Mouse (Mus musculus) intestine, embryonic 15.5 days (tissue): ENCODE data around the gene Il22ra1. TPM values are rescaled to one million over a fixed set of nuclear protein-coding genes. Genes with fewer than 3 reads are reported as not detected.

Experiments used
- ATAC-seq: fragments of 200-750 bp; cut with Nextera tagmentation; 2 replicates; pipeline ENCODE4 v1.8.0; 2017; ENCODE audit warnings: moderate TSS enrichment, moderate library complexity
- H3K27ac ChIP-seq: fragments of 300-500 bp; sonication (generic); 2 replicates; pipeline ENCODE4 v1.5.1; 2015; ENCODE audit warnings: mild to moderate bottlenecking, inconsistent platforms
- H3K27me3 ChIP-seq: fragments of 300-500 bp; sonication (generic); replicated peaks from 2 replicates; pipeline ENCODE4 v1.6.1; 2015; ENCODE audit warnings: inconsistent platforms
- H3K36me3 ChIP-seq: fragments of 300-500 bp; sonication (generic); 2 replicates; pipeline ENCODE4 v1.6.1; 2015; ENCODE audit warnings: inconsistent platforms
- H3K4me1 ChIP-seq: fragments of 300-500 bp; sonication (generic); replicated peaks from 2 replicates; pipeline ENCODE4 v1.6.1; 2015; ENCODE audit warnings: inconsistent platforms
- H3K4me2 ChIP-seq: fragments of 300-500 bp; sonication (generic); replicated peaks from 2 replicates; pipeline ENCODE4 v1.6.1; 2015; ENCODE audit warnings: mild to moderate bottlenecking, inconsistent platforms
- H3K4me3 ChIP-seq: fragments of 300-500 bp; sonication (generic); replicated peaks from 2 replicates; pipeline ENCODE4 v1.5.1; 2015; ENCODE audit warnings: inconsistent platforms
- H3K9ac ChIP-seq: fragments of 300-500 bp; sonication (generic); 2 replicates; pipeline ENCODE4 v1.6.1; 2015; ENCODE audit warnings: inconsistent platforms
- H3K9me3 ChIP-seq: fragments of 300-500 bp; sonication (generic); 2 replicates; pipeline ENCODE4 v1.6.1; 2016; ENCODE audit warnings: inconsistent platforms
- WGBS: fragments of 180-500 bp; shearing (Covaris S2); methylation state at CpG from one replicate; pipeline ENCODE4 v1.1.7; 2015; 5-methylcytosine and 5-hydroxymethylcytosine counted together
- polyA plus RNA-seq: library from polyadenylated mRNA; unstranded; fragments of >200 nt; fragmentation: Nextera tagmentation; extraction: Ambion mirVana; gene quantifications from 2 replicates; pipeline ENCODE4 v1.2.1, GENCODE M21; 2015

The Il22ra1 gene
- polyA plus RNA-seq, 1 experiment from 2014 or later, result 4.7 TPM

DNA sequence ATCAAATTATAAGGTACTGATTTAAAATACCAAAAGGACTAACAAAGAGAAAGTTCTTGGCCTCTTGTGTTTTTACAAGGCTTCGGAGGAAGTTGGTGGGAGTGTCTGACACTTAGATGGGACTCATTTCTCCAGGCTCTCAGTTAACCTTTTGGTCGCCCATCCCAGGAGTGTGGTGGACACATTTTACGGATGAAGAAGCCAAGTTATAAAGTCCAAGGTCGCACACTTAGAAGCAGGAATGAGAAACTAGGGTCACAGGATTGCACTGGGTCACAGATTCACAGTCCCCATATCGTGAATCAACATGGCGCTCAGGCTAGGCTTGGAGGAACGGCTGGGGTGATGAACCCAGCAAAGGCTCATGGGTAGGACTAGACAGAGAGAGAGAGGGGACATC is 33.6 kb downstream of the Il22ra1 start:
- no peak for ATAC-seq
- H3K4me2 ChIP-seq, result no peak overlapping the region
- H3K4me3 ChIP-seq, result no peak overlapping the region
- WGBS, result 69% methylated on average over 7 of the region's 7 CpGs
- peaks cover 22% of the 10 kb centered on the region; the same call in 1 of the 2 replicates for H3K4me1 ChIP-seq
- H3K36me3 ChIP-seq, result no peaks in the 10 kb centered on the region
- peak overlapping the region; percentile 48; the same call in 1 of the 2 replicates for H3K27ac ChIP-seq
- H3K9me3 ChIP-seq, result no peaks in the 10 kb centered on the region
- H3K27me3 ChIP-seq, result no peaks in the 10 kb centered on the region
- no peak overlapping the region for H3K9ac ChIP-seq

DNA sequence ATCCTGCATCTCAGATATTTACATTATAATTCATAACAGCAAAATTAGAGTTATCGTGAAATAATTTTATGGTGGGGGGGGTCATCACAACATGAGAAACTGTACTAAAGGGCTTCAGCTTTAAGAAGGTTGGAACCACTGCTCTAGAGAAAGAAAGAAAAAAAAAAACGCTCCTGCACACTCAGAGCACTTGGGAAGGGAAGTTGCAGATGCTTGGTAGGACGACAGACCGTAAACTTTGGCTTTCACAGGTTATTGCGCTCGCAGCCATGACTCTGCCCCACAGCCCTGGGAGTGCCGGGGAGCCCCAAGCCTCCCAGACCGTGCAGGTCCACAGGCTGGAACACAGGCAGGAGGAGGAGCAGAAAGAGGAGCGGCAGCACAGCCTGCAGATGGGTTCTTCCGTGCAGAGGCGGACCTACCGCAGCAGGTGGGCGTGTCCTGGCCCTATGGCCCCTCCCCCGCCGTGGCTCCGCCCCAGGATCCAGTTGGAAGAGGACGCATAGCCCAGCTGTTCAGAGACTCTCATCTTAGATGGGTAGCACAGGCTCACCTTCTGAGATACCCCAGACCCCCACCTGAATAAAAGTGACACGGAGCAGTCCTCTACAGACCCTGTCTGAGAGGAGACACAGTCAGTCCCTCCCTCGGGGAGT is 34.4 kb downstream of the Il22ra1 start:
- Histone ChIP-seq H3K4me2 (peak overlapping the region; percentile 61), H3K9me3 (no peaks in the 10 kb centered on the region), H3K4me3 (peak overlapping the region; percentile 26), H3K27ac (0 out of 2 replicates have a peak overlapping the region, but pooled peaks have one; percentile 48), H3K36me3 (no peaks in the 10 kb centered on the region), H3K27me3 (no peaks in the 10 kb centered on the region), H3K9ac (no peak overlapping the region), H3K4me1 (peaks cover 22% of the 10 kb centered on the region; the same call in 1 of the 2 replicates)
- WGBS, result 6% methylated on average over 19 of the region's 19 CpGs
- ATAC-seq, result peak; percentile 95

GRCm38 (mm10) chr4:135764700-135765099 is 36.7 kb downstream of the Il22ra1 start:
- no peak overlapping the region for H3K4me2 ChIP-seq
- ATAC-seq, result no peak
- no peak overlapping the region for H3K9ac ChIP-seq
- H3K4me3 ChIP-seq, result no peak overlapping the region
- no peaks in the 10 kb centered on the region for H3K27me3 ChIP-seq
- H3K9me3 ChIP-seq, result no peaks in the 10 kb centered on the region
- no peak overlapping the region for H3K27ac ChIP-seq
- H3K4me1 ChIP-seq, result 0 out of 2 replicates have a peak, but pooled peaks cover 14% of the 10 kb centered on the region
- WGBS, result 87% methylated on average over 13 of the region's 13 CpGs
- no peaks in the 10 kb centered on the region for H3K36me3 ChIP-seq

DNA sequence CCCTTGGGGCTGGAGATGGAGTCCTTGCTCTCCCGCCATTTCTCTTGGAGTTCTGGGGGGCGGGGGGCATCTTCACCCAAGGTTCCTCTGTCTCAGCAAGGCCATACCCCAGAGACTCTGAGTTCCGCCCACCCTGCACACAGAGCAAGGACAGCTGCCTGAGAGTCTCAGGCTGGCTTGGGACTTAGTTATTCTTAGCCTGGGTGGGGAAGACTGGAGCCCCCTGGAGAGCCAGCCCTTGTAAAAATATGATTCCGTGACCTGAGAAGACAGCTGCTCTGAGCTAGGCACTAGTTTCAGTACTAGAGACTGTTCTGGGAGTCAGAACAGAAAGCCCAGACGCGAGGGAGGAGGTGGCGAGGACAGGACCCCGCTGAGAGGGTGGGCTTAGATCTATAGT is 37.7 kb downstream of the Il22ra1 start:
- no peaks in the 10 kb centered on the region for H3K36me3 ChIP-seq
- 80% methylated on average over 8 of the region's 8 CpGs for WGBS
- H3K4me3 ChIP-seq, result no peak overlapping the region
- no peaks in the 10 kb centered on the region for H3K9me3 ChIP-seq
- no peaks in the 10 kb centered on the region for H3K27me3 ChIP-seq
- no peak for ATAC-seq
- H3K4me1 ChIP-seq, result 0 out of 2 replicates have a peak, but pooled peaks cover 14% of the 10 kb centered on the region
- no peak overlapping the region for H3K9ac ChIP-seq
- H3K4me2 ChIP-seq, result no peak overlapping the region
- no peak overlapping the region for H3K27ac ChIP-seq

DNA sequence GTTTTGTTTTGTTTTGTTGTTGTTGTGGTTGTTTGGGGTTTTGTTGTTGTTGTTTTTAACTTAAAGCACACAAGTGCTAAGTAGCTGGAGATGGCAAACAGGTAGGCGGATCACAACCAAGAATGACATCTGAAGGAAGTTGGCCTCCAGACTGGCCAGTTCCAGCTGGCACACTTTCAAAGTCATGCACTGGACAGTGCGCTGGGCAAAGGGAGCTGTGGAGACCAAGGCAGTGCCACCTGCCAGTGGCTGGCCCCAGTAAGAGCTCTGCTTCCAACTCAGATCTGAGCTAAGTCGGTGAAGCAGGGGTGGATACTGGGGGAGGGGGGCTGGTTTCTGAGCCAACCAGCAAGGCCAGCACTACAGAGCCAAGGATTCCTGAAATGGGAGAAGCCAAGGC is 39.0 kb downstream of the Il22ra1 start:
- 82% methylated on average over 3 of the region's 3 CpGs for WGBS
- H3K4me1 ChIP-seq, result 0 out of 2 replicates have a peak, but pooled peaks cover 7% of the 10 kb centered on the region
- no peak for ATAC-seq
- H3K9ac ChIP-seq, result no peak overlapping the region
- no peaks in the 10 kb centered on the region for H3K9me3 ChIP-seq
- no peaks in the 10 kb centered on the region for H3K27me3 ChIP-seq
- no peak overlapping the region for H3K27ac ChIP-seq
- no peaks in the 10 kb centered on the region for H3K36me3 ChIP-seq
- no peak overlapping the region for H3K4me3 ChIP-seq
- no peak overlapping the region for H3K4me2 ChIP-seq

DNA sequence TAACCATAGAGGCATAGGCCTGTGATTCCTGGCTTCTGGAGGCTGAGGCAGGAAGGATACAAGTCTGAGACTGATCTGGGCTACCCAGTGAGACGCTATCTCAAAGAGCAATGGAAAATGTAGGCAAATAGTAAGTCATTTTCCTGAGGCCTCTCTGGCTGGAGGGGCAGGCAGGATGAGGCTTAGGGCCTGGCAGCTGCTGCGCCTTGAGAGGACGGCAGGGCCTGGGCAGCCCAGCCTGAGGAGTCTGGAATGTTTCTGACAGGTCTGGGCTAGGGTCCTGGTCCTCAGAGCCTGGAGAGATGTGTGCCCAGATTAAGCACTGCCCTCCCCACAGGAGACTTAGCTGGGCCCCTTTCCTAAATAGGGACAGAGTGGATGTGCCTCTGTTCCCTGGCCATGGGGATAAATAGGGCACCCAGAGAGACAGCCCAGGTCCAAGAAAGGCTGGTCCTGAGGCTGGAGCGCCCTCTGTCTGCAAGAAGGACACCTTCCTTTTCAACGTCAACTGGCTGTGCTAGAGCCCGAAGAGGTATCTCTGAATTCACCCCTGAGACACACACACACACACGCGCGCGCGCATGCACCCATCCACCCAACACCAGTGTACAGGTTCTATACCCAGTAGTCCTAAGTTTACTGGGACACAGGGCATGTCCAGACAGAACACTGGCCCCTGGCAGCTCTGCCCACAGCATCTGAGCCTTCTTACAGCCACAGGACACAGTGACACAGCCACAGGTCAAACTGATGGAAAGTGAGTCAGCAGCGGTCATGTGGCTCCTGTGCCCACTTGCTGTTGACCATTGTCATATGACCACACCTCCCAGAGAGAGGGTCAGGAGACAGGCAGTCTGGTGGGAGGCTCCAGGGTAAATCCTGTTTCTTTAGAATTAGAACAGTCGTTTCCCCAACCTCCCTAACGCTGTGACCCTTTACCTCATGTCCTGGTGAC is 40.9 kb downstream of the Il22ra1 start:
- no peaks in the 10 kb centered on the region for H3K4me1 ChIP-seq
- H3K27me3 ChIP-seq, result no peaks in the 10 kb centered on the region
- H3K27ac ChIP-seq, result no peak overlapping the region
- no peaks in the 10 kb centered on the region for H3K9me3 ChIP-seq
- no peak overlapping the region for H3K4me2 ChIP-seq
- ATAC-seq, result 0 out of 2 replicates have a peak, but pooled peaks have one; percentile 34
- no peak overlapping the region for H3K4me3 ChIP-seq
- H3K9ac ChIP-seq, result no peak overlapping the region
- no peaks in the 10 kb centered on the region for H3K36me3 ChIP-seq
- WGBS, result 59% methylated on average over 14 of the region's 14 CpGs

- ATAC-seq, result no peak
- Histone ChIP-seq H3K4me2 (no peak overlapping the region), H3K4me3 (no peak overlapping the region), H3K36me3 (no peaks in the 10 kb centered on the region), H3K27ac (no peak overlapping the region), H3K9me3 (no peaks in the 10 kb centered on the region), H3K9ac (no peak overlapping the region), H3K27me3 (0 out of 2 replicates have a peak, but pooled peaks cover 5% of the 10 kb centered on the region), H3K4me1 (no peaks in the 10 kb centered on the region)
- 88% methylated on average over 18 of the region's 18 CpGs for WGBS
Measured at GRCm38 (mm10) chr4:135770611-135771305, 42.8 kb downstream of the Il22ra1 start.

- H3K9me3 ChIP-seq, result no peaks in the 10 kb centered on the region
- no peak for ATAC-seq
- H3K27ac ChIP-seq, result no peak overlapping the region
- H3K9ac ChIP-seq, result no peak overlapping the region
- H3K36me3 ChIP-seq, result no peaks in the 10 kb centered on the region
- no peak overlapping the region for H3K4me3 ChIP-seq
- no peaks in the 10 kb centered on the region for H3K4me1 ChIP-seq
- 79% methylated on average over 6 of the region's 6 CpGs for WGBS
- 0 out of 2 replicates have a peak, but pooled peaks cover 5% of the 10 kb centered on the region for H3K27me3 ChIP-seq
- H3K4me2 ChIP-seq, result no peak overlapping the region
Measured at GRCm38 (mm10) chr4:135771592-135771991, 43.6 kb downstream of the Il22ra1 start.

DNA sequence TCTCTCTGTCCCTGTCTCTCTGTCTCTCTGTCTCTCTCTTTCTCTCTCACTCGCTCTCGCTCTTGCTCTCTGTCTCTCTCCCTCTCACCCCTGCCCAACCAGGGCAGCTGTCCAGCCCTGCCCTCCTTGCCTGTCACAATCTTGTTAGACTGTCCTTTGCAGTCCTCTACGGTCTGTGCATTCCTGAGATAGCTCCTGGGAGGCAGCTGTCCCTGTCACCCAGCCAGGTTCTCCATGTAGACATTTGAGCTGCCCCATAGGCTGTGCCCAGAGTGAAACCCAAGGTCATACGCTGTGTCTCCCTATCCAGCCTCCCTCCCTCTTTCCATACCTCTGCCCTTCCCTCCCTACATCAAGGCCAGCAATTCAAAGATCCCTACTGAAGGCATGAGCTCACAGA is 44.7 kb downstream of the Il22ra1 start:
- Histone ChIP-seq H3K9ac (no peak overlapping the region), H3K4me3 (no peak overlapping the region), H3K36me3 (no peaks in the 10 kb centered on the region), H3K27ac (no peak overlapping the region), H3K9me3 (no peaks in the 10 kb centered on the region), H3K4me1 (no peaks in the 10 kb centered on the region), H3K4me2 (no peak overlapping the region), H3K27me3 (0 out of 2 replicates have a peak, but pooled peaks cover 5% of the 10 kb centered on the region)
- no peak for ATAC-seq
- WGBS, result 79% methylated on average over 4 of the region's 4 CpGs

DNA sequence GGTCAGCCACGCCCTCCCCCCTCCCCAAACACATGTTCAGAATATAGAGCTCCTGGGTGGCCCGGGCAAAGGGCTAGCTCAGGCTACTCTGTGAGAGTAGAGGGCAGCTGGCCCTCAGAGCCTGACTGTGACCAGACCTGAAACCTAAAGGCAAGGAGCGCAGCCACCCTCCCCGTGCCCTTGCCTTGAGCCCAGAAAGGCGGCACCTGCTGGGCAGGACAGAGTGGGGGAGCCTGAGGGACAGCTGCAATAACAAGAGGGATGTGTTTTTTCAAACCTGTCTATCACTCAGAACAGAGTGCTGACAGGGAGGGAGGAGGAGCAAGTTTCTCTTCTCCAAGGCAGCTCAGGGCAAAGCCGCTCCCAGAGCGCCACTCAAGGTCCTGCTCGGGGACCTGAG is 46.5 kb downstream of the Il22ra1 start:
- Histone ChIP-seq H3K4me3 (no peak overlapping the region), H3K9me3 (no peaks in the 10 kb centered on the region), H3K9ac (no peak overlapping the region), H3K27me3 (0 out of 2 replicates have a peak, but pooled peaks cover 5% of the 10 kb centered on the region), H3K4me1 (no peaks in the 10 kb centered on the region), H3K27ac (no peak overlapping the region), H3K4me2 (no peak overlapping the region), H3K36me3 (no peaks in the 10 kb centered on the region)
- WGBS, result 77% methylated on average over 8 of the region's 8 CpGs
- ATAC-seq, result no peak

- no peak overlapping the region for H3K27ac ChIP-seq
- WGBS, result 84% methylated on average over 4 of the region's 4 CpGs
- no peaks in the 10 kb centered on the region for H3K9me3 ChIP-seq
- H3K27me3 ChIP-seq, result 0 out of 2 replicates have a peak, but pooled peaks cover 5% of the 10 kb centered on the region
- H3K9ac ChIP-seq, result no peak overlapping the region
- no peak overlapping the region for H3K4me3 ChIP-seq
- H3K4me2 ChIP-seq, result no peak overlapping the region
- no peaks in the 10 kb centered on the region for H3K36me3 ChIP-seq
- ATAC-seq, result no peak
- no peaks in the 10 kb centered on the region for H3K4me1 ChIP-seq
Measured at GRCm38 (mm10) chr4:135776850-135777249, 48.9 kb downstream of the Il22ra1 start.

DNA sequence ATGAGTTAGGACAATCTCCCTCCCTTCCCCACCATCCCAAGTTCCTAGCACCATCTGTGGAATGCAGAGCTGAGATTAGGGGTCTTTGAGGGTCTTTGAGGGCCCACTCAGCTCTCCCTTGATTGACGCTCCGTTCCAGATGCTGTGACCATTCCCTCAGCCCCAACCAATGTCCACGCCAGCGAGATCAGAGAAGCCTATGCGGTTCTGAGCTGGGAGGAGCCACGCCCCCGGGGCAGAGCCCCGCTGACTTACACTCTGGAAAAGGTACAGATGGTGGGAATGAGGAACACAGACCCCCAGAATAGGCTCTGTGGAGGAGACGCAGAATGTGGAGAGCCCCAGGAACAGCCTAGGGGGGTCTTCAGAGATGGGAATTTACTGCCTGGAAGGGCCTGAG is 51.7 kb downstream of the Il22ra1 start:
- no peak overlapping the region for H3K4me2 ChIP-seq
- H3K9ac ChIP-seq, result no peak overlapping the region
- no peaks in the 10 kb centered on the region for H3K36me3 ChIP-seq
- no peak overlapping the region for H3K4me3 ChIP-seq
- H3K27ac ChIP-seq, result no peak overlapping the region
- no peaks in the 10 kb centered on the region for H3K9me3 ChIP-seq
- H3K4me1 ChIP-seq, result no peaks in the 10 kb centered on the region
- 69% methylated on average over 9 of the region's 9 CpGs for WGBS
- no peak for ATAC-seq
- 0 out of 2 replicates have a peak, but pooled peaks cover 5% of the 10 kb centered on the region for H3K27me3 ChIP-seq
